In the genomic region with DNA sequence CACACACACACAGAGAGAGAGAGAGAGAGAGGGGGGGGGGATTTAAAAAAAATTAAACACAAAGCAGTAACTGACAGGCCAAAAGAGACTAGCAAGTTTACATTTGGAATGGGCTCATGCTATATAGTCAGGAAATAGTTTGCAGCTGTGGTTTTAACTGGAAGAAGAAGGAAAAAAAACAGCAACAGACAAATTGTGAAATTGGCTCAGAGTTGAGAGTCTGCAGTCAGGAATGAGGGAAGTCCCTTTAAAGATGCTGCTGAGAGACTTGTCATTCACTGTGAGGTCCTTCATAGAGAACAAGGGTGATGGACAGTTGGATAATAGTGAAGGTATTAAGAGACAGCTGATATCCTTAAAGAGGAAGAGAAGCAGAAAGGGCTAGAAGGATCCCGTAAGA, we compare ENCODE assay signal across 40 mouse cellular contexts. TPM values are rescaled to one million over a fixed set of nuclear protein-coding genes. Genes with fewer than 3 reads are reported as not detected.
DNase-seq lines count a peak whose midpoint lies in the region; ATAC-seq lines count a peak whose summit lies in the region.
"Had no signal": no experiment of that assay in that cellular context is flagged by ENCODE, and none has a peak within 500 bp of the region (broad histone marks: within the 10 kb centered on the region; RNA-seq: fewer than 3 reads in every experiment).

No protein-coding gene starts in this region.

- no peak overlapping the region for H3K4me3 ChIP-seq in lung, embryonic 16.5 days (ENCODE audit: low read length)
- H3K4me3 ChIP-seq in embryonic facial prominence, embryonic 12.5 days, result no peak overlapping the region
- no peak overlapping the region for H3K4me3 ChIP-seq in neural tube, embryonic 15.5 days (replicated peaks)
- H3K4me3 ChIP-seq: heart, embryonic 10.5 days; heart, embryonic 15.5 days; hindbrain, embryonic 13.5 days; limb, embryonic 12.5 days; liver, embryonic 15.5 days; stomach, embryonic 15.5 days had no signal

- H3K9me3 ChIP-seq in lung, embryonic 16.5 days (ENCODE audit: control insufficient read depth, low read length), result no peaks in the 10 kb centered on the region
- no peaks in the 10 kb centered on the region for H3K9me3 ChIP-seq in embryonic facial prominence, embryonic 12.5 days
- H3K9me3 ChIP-seq in neural tube, embryonic 15.5 days (replicated peaks), result no peaks in the 10 kb centered on the region
- H3K9me3 ChIP-seq: heart, embryonic 10.5 days; heart, embryonic 15.5 days; hindbrain, embryonic 13.5 days; limb, embryonic 12.5 days; liver, embryonic 15.5 days; stomach, embryonic 15.5 days had no signal

- 54% methylated on average over 1 of the region's 1 CpGs for WGBS in lung, embryonic 16.5 days
- WGBS in embryonic facial prominence, embryonic 12.5 days, result 50% methylated on average over 1 of the region's 1 CpGs
- 75% methylated on average over 1 of the region's 1 CpGs for WGBS in neural tube, embryonic 15.5 days

- H3K4me1 ChIP-seq in lung, embryonic 16.5 days (replicated peaks; ENCODE audit: control insufficient read depth, insufficient read depth, low read length), result no peaks in the 10 kb centered on the region
- H3K4me1 ChIP-seq in embryonic facial prominence, embryonic 12.5 days, result 0 out of 2 replicates have a peak, but pooled peaks cover 7% of the 10 kb centered on the region
- H3K4me1 ChIP-seq in neural tube, embryonic 15.5 days, result peaks cover 8% of the 10 kb centered on the region
- H3K4me1 ChIP-seq: heart, embryonic 10.5 days; heart, embryonic 15.5 days; limb, embryonic 12.5 days; liver, embryonic 15.5 days; stomach, embryonic 15.5 days had no signal

- DNase-seq in lung, postnatal 25 days (ENCODE audit: low spot score), result no peak
- DNase-seq in adipocyte (ENCODE audit: low spot score), result peak; percentile 8
- DNase-seq in heart, postnatal 4 days, result no peak
- DNase-seq: adrenal gland, adult 8-10 months; cerebellum, adult 8-10 months; cerebellum, postnatal 25 days; embryo, embryonic 11 days; gastrocnemius, postnatal 14 days; kidney, postnatal 25 days; lung, postnatal 4 days; right cerebral cortex, adult 18-20 months; thymus, adult 18-20 months; thymus, postnatal 25 days had no signal

- H3K4me2 ChIP-seq in lung, embryonic 16.5 days (ENCODE audit: low read depth, low read length), result no peak overlapping the region
- H3K4me2 ChIP-seq in embryonic facial prominence, embryonic 12.5 days (replicated peaks), result no peak overlapping the region
- no peak overlapping the region for H3K4me2 ChIP-seq in neural tube, embryonic 15.5 days
- H3K4me2 ChIP-seq: heart, embryonic 15.5 days; hindbrain, embryonic 13.5 days; limb, embryonic 12.5 days; liver, embryonic 15.5 days; stomach, embryonic 15.5 days had no signal

- no peak overlapping the region for H3K9ac ChIP-seq in lung, embryonic 16.5 days (ENCODE audit: low read length)
- H3K9ac ChIP-seq in embryonic facial prominence, embryonic 12.5 days, result no peak overlapping the region
- no peak overlapping the region for H3K9ac ChIP-seq in neural tube, embryonic 15.5 days (replicated peaks)
- H3K9ac ChIP-seq: heart, embryonic 15.5 days; hindbrain, embryonic 13.5 days; limb, embryonic 12.5 days; liver, embryonic 15.5 days; stomach, embryonic 15.5 days had no signal

- peak; percentile 43; the same call in 1 of the 2 replicates for ATAC-seq in lung, embryonic 16.5 days (ENCODE audit: low read depth)
- 0 out of 2 replicates have a peak, but pooled peaks have one; percentile 22 for ATAC-seq in embryonic facial prominence, embryonic 12.5 days (ENCODE audit: insufficient number of reproducible peaks, insufficient read depth, low FRiP score, low TSS enrichment)
- ATAC-seq in megakaryocyte progenitor cell, adult 5-6 weeks (replicated peaks; ENCODE audit: poor library complexity), result peak; percentile 87
- no peak for ATAC-seq in neural tube, embryonic 15.5 days (ENCODE audit: low FRiP score)
- ATAC-seq: activated CD4-positive, CD25-positive, alpha-beta regulatory T cell, adult 4 months; forebrain, embryonic 14.5 days; intestine, postnatal 0 days; midbrain, embryonic 16.5 days had no signal

- no peaks in the 10 kb centered on the region for H3K36me3 ChIP-seq in lung, embryonic 16.5 days (ENCODE audit: control insufficient read depth, insufficient read depth, low read length)
- H3K36me3 ChIP-seq in embryonic facial prominence, embryonic 12.5 days, result no peaks in the 10 kb centered on the region
- no peaks in the 10 kb centered on the region for H3K36me3 ChIP-seq in neural tube, embryonic 15.5 days
- H3K36me3 ChIP-seq: heart, embryonic 10.5 days; heart, embryonic 15.5 days; hindbrain, embryonic 13.5 days; limb, embryonic 12.5 days; liver, embryonic 15.5 days; stomach, embryonic 15.5 days had no signal

- H3K27ac ChIP-seq in lung, embryonic 16.5 days (ENCODE audit: low read length), result no peak overlapping the region
- no peak overlapping the region for H3K27ac ChIP-seq in embryonic facial prominence, embryonic 12.5 days
- no peak overlapping the region for H3K27ac ChIP-seq in neural tube, embryonic 15.5 days (replicated peaks)
- H3K27ac ChIP-seq: heart, embryonic 10.5 days; heart, embryonic 15.5 days; hindbrain, embryonic 13.5 days; limb, embryonic 12.5 days; liver, embryonic 15.5 days; stomach, embryonic 15.5 days had no signal

- H3K27me3 ChIP-seq in lung, embryonic 16.5 days (ENCODE audit: control insufficient read depth, insufficient read depth, low read depth, low read length), result no peaks in the 10 kb centered on the region
- no peaks in the 10 kb centered on the region for H3K27me3 ChIP-seq in embryonic facial prominence, embryonic 12.5 days
- H3K27me3 ChIP-seq in neural tube, embryonic 15.5 days (replicated peaks), result no peaks in the 10 kb centered on the region
- H3K27me3 ChIP-seq: CH12.LX; heart, embryonic 15.5 days; limb, embryonic 12.5 days; liver, embryonic 15.5 days; stomach, embryonic 15.5 days had no signal

RNA-seq across cellular contexts. Expression of a gene that starts 26.9 kb away (rescaled TPM):
- polyA plus RNA-seq in lung, embryonic 16.5 days (2015; fragmentation: Nextera tagmentation; extraction: Ambion mirVana), result not detected in 2 replicates
- polyA plus RNA-seq in embryonic facial prominence, embryonic 12.5 days (2016; fragmentation: Nextera tagmentation; extraction: Ambion mirVana), result not detected in 2 replicates
- total RNA-seq in megakaryocyte progenitor cell, adult 5-6 weeks (2015), result 0.32 and 0.79 TPM in 2 replicates
- 0.14 and 0.50 TPM in 2 replicates for total RNA-seq in megakaryocyte progenitor cell, adult 5-6 weeks (2017)
- not detected in 2 replicates for polyA plus RNA-seq in neural tube, embryonic 15.5 days (2015; fragmentation: Nextera tagmentation; extraction: Ambion mirVana)
- not detected for total RNA-seq in heart, postnatal 4 days (2021)
- total RNA-seq: adrenal gland, adult 8-10 months; adrenal gland, postnatal 4 days; CH12.LX; ES-E14; gastrocnemius, postnatal 14 days; heart, postnatal 25 days; layer of hippocampus, adult 18-20 months; layer of hippocampus, postnatal 10 days; left cerebral cortex, adult 18-20 months; left cerebral cortex, postnatal 25 days; liver, adult 2 months had no signal
- polyA plus RNA-seq: C2C12; forebrain, embryonic 14.5 days; heart, embryonic 10.5 days; heart, embryonic 15.5 days; hindbrain, embryonic 13.5 days; intestine, postnatal 0 days; kidney, embryonic 14.5 days; limb, embryonic 12.5 days; liver, adult 2 months; liver, embryonic 15.5 days; midbrain, embryonic 16.5 days; neural tube, embryonic 11.5 days; small intestine, adult 2 months; stomach, embryonic 15.5 days had no signal

RNA-seq across cellular contexts. Expression of a gene that starts 35.5 kb away (rescaled TPM):
- polyA plus RNA-seq in lung, embryonic 16.5 days (2015; fragmentation: Nextera tagmentation; extraction: Ambion mirVana), result 28.2 and 29.0 TPM in 2 replicates
- polyA plus RNA-seq in embryonic facial prominence, embryonic 12.5 days (2016; fragmentation: Nextera tagmentation; extraction: Ambion mirVana), result 22.7 and 24.7 TPM in 2 replicates
- 16.9 and 20.6 TPM in 2 replicates for total RNA-seq in megakaryocyte progenitor cell, adult 5-6 weeks (2015)
- 23.2 and 42.2 TPM in 2 replicates for total RNA-seq in megakaryocyte progenitor cell, adult 5-6 weeks (2017)
- polyA plus RNA-seq in neural tube, embryonic 15.5 days (2015; fragmentation: Nextera tagmentation; extraction: Ambion mirVana), result 26.5 and 29.8 TPM in 2 replicates
- total RNA-seq in heart, postnatal 4 days (2021), result 10 to 100 TPM; 51.8 to 53.7 TPM
